In genomic region chr3:35931359-35931758, GRCm38 (mm10) we compare ENCODE assay signal across 8 mouse cellular contexts. TPM values are rescaled to one million over a fixed set of nuclear protein-coding genes. Genes with fewer than 3 reads are reported as not detected.
DNase-seq lines count a peak whose midpoint lies in the region; ATAC-seq lines count a peak whose summit lies in the region.

No protein-coding gene starts in this region.

- H3K9me3 ChIP-seq in heart, embryonic 13.5 days, result no peaks in the 10 kb centered on the region
- no peaks in the 10 kb centered on the region for H3K9me3 ChIP-seq in hindbrain, embryonic 14.5 days (ENCODE audit: control insufficient read depth, low read length)
- no peaks in the 10 kb centered on the region for H3K9me3 ChIP-seq in midbrain, embryonic 10.5 days (replicated peaks)

- peaks cover 51% of the 10 kb centered on the region for H3K4me1 ChIP-seq in heart, embryonic 13.5 days
- H3K4me1 ChIP-seq in hindbrain, embryonic 14.5 days (replicated peaks; ENCODE audit: control insufficient read depth, insufficient read depth, low read length), result peaks cover 24% of the 10 kb centered on the region
- peaks cover 33% of the 10 kb centered on the region for H3K4me1 ChIP-seq in midbrain, embryonic 10.5 days

- WGBS in heart, embryonic 13.5 days, result 34% methylated on average over 7 of the region's 7 CpGs
- 34% methylated on average over 7 of the region's 7 CpGs for WGBS in hindbrain, embryonic 14.5 days
- WGBS in midbrain, embryonic 10.5 days, result 49% methylated on average over 7 of the region's 7 CpGs

- DNase-seq in heart, adult 11 months, result no peak
- peak; percentile 14 for DNase-seq in NIH3T3 (ENCODE audit: low read depth)
- no peak for DNase-seq in hindbrain, embryonic 14.5 days (ENCODE audit: low spot score)
- no peak for DNase-seq in midbrain, embryonic 10.5 days (ENCODE audit: low spot score)
- DNase-seq in adrenal gland, postnatal 25 days, result no peak
- no peak for DNase-seq in urinary bladder, adult 18-20 months (ENCODE audit: low spot score in 2 of 2)

- peak overlapping the region; percentile 100 for H3K9ac ChIP-seq in heart, embryonic 13.5 days
- peak overlapping the region; percentile 95 for H3K9ac ChIP-seq in hindbrain, embryonic 14.5 days

- ATAC-seq in heart, embryonic 13.5 days (ENCODE audit: extremely low read depth, insufficient number of reproducible peaks, low FRiP score, low TSS enrichment), result no peak
- ATAC-seq in hindbrain, embryonic 14.5 days (ENCODE audit: low FRiP score), result no peak
- ATAC-seq in megakaryocyte progenitor cell, adult 5-6 weeks (replicated peaks; ENCODE audit: poor library complexity), result no peak

- peak overlapping the region; percentile 97 for H3K4me3 ChIP-seq in heart, embryonic 13.5 days
- peak overlapping the region; percentile 80 for H3K4me3 ChIP-seq in hindbrain, embryonic 14.5 days (replicated peaks; ENCODE audit: low read length)
- H3K4me3 ChIP-seq in midbrain, embryonic 10.5 days, result peak overlapping the region; percentile 89

- peak overlapping the region; percentile 95 for H3K27ac ChIP-seq in heart, embryonic 13.5 days (replicated peaks)
- H3K27ac ChIP-seq in hindbrain, embryonic 14.5 days, result no peak overlapping the region
- H3K27ac ChIP-seq in midbrain, embryonic 10.5 days (replicated peaks), result peak overlapping the region; percentile 97

- no peaks in the 10 kb centered on the region for H3K36me3 ChIP-seq in heart, embryonic 13.5 days
- H3K36me3 ChIP-seq in hindbrain, embryonic 14.5 days (replicated peaks; ENCODE audit: control insufficient read depth, insufficient read depth), result no peaks in the 10 kb centered on the region
- no peaks in the 10 kb centered on the region for H3K36me3 ChIP-seq in midbrain, embryonic 10.5 days

- H3K27me3 ChIP-seq in heart, embryonic 13.5 days (replicated peaks), result no peaks in the 10 kb centered on the region
- H3K27me3 ChIP-seq in hindbrain, embryonic 14.5 days (ENCODE audit: control insufficient read depth, insufficient read depth, low read length), result no peaks in the 10 kb centered on the region
- no peaks in the 10 kb centered on the region for H3K27me3 ChIP-seq in midbrain, embryonic 10.5 days (ENCODE audit: low read depth, poor library complexity, severe bottlenecking)

- H3K4me2 ChIP-seq in heart, embryonic 13.5 days, result peak overlapping the region; percentile 91
- peak overlapping the region; percentile 89 for H3K4me2 ChIP-seq in hindbrain, embryonic 14.5 days (replicated peaks)

RNA-seq across cellular contexts. Expression of gene Dcun1d1, which starts 5.9 kb away (rescaled TPM):
- 69.9 and 75.0 TPM in 2 replicates for polyA plus RNA-seq in heart, embryonic 13.5 days (2015; fragmentation: Nextera tagmentation; extraction: Ambion mirVana)
- 95.7 and 104 TPM in 2 replicates for polyA plus RNA-seq in hindbrain, embryonic 14.5 days (2014; fragmentation: Nextera tagmentation; extraction: Ambion mirVana)
- polyA plus RNA-seq in midbrain, embryonic 10.5 days (2016; fragmentation: Nextera tagmentation; extraction: Ambion mirVana), result 106 and 110 TPM in 2 replicates
- 75.1 and 76.7 TPM in 2 replicates for total RNA-seq in adrenal gland, postnatal 25 days (2021)
- 134 and 137 TPM in 2 replicates for total RNA-seq in megakaryocyte progenitor cell, adult 5-6 weeks (2015)
- 145 and 219 TPM in 2 replicates for total RNA-seq in megakaryocyte progenitor cell, adult 5-6 weeks (2017)
